Mouse (Mus musculus) heart, embryonic 13.5 days (tissue): ENCODE measurements around the gene Lipi. TPM values are rescaled to one million over a fixed set of nuclear protein-coding genes. Genes with fewer than 3 reads are reported as not detected.

Experiments
- ATAC-seq: fragments of 200-750 bp; cut with Nextera tagmentation; 2 replicates; pipeline ENCODE4 v1.8.0; 2017; ENCODE audit warnings: moderate TSS enrichment; ENCODE audit not compliant: insufficient number of reproducible peaks, low FRiP score, low TSS enrichment; ENCODE audit errors: extremely low read depth
- H3K27ac ChIP-seq: fragments of 300-500 bp; sonication (generic); replicated peaks from 2 replicates; pipeline ENCODE4 v1.5.1; 2015; ENCODE audit warnings: moderate library complexity, mild to moderate bottlenecking, inconsistent platforms
- H3K27me3 ChIP-seq: fragments of 300-500 bp; sonication (generic); replicated peaks from 2 replicates; pipeline ENCODE4 v1.6.1; 2015; ENCODE audit warnings: mild to moderate bottlenecking, inconsistent platforms
- H3K36me3 ChIP-seq: fragments of 300-500 bp; sonication (generic); 2 replicates; pipeline ENCODE4 v1.6.1; 2015; ENCODE audit warnings: mild to moderate bottlenecking, inconsistent platforms
- H3K4me1 ChIP-seq: fragments of 300-500 bp; sonication (generic); 2 replicates; pipeline ENCODE4 v1.6.1; 2015; ENCODE audit warnings: inconsistent platforms
- H3K4me2 ChIP-seq: fragments of 300-500 bp; sonication (generic); 2 replicates; pipeline ENCODE4 v1.6.1; 2015; ENCODE audit warnings: inconsistent platforms, mild to moderate bottlenecking, moderate library complexity
- H3K4me3 ChIP-seq: fragments of 300-500 bp; sonication (generic); 2 replicates; pipeline ENCODE4 v1.5.1; 2015; ENCODE audit warnings: moderate library complexity, mild to moderate bottlenecking, inconsistent platforms
- H3K9ac ChIP-seq: fragments of 300-500 bp; sonication (generic); 2 replicates; pipeline ENCODE4 v1.6.1; 2015; ENCODE audit warnings: inconsistent platforms, mild to moderate bottlenecking, moderate library complexity
- H3K9me3 ChIP-seq: fragments of 300-500 bp; sonication (generic); 2 replicates; pipeline ENCODE4 v1.6.1; 2016; ENCODE audit warnings: inconsistent platforms
- WGBS: fragments of 180-500 bp; shearing (Covaris S2); methylation state at CpG from one replicate; pipeline ENCODE4 v1.1.7; 2015; ENCODE audit warnings: mixed read lengths; 5-methylcytosine and 5-hydroxymethylcytosine counted together
- polyA plus RNA-seq: library from polyadenylated mRNA; unstranded; fragments of >200 nt; fragmentation: Nextera tagmentation; extraction: Ambion mirVana; gene quantifications from 2 replicates; pipeline ENCODE4 v1.2.1, GENCODE M21; 2015

Gene Lipi
- polyA plus RNA-seq, 1 experiment from 2014 or later: not detected

- 72% methylated on average over 7 of the region's 7 CpGs for WGBS
- Histone ChIP-seq H3K27ac (no peak overlapping the region), H3K9me3 (no peaks in the 10 kb centered on the region), H3K4me3 (no peak overlapping the region), H3K36me3 (no peaks in the 10 kb centered on the region), H3K4me1 (no peaks in the 10 kb centered on the region), H3K9ac (no peak overlapping the region), H3K4me2 (no peak overlapping the region), H3K27me3 (no peaks in the 10 kb centered on the region)
- ATAC-seq: no peak
Observed at GRCm38 (mm10) chr16:75537784-75538565, 47.9 kb downstream of the Lipi start.

GRCm38 (mm10) chr16:75531705-75532104 is 54.2 kb downstream of the Lipi start:
- no peak overlapping the region for H3K9ac ChIP-seq
- H3K4me2 ChIP-seq: no peak overlapping the region
- no peaks in the 10 kb centered on the region for H3K4me1 ChIP-seq
- no peaks in the 10 kb centered on the region for H3K36me3 ChIP-seq
- H3K27ac ChIP-seq: no peak overlapping the region
- no peak for ATAC-seq
- H3K27me3 ChIP-seq: no peaks in the 10 kb centered on the region
- WGBS: 9% methylated on average over 1 of the region's 1 CpGs
- no peak overlapping the region for H3K4me3 ChIP-seq
- H3K9me3 ChIP-seq: no peaks in the 10 kb centered on the region

GRCm38 (mm10) chr16:75496568-75496967 is 89.3 kb downstream of the Lipi start:
- 81% methylated on average over 4 of the region's 4 CpGs for WGBS
- Histone ChIP-seq H3K4me1 (no peaks in the 10 kb centered on the region), H3K4me3 (no peak overlapping the region), H3K27ac (no peak overlapping the region), H3K9me3 (no peaks in the 10 kb centered on the region), H3K27me3 (no peaks in the 10 kb centered on the region), H3K4me2 (no peak overlapping the region), H3K9ac (no peak overlapping the region), H3K36me3 (no peaks in the 10 kb centered on the region)
- no peak for ATAC-seq

Other genes starting within 250 kb of the Lipi start
- 0.20 and 0.51 TPM in 2 replicates for gene Rbm11, start 6.8 kb upstream of the Lipi start, polyA plus RNA-seq
- 20.1 and 20.4 TPM in 2 replicates for gene Hspa13, start 181.0 kb upstream of the Lipi start, polyA plus RNA-seq